Mouse (Mus musculus) limb, embryonic 12.5 days (tissue): ENCODE results near the gene Dazap1. TPM values are rescaled to one million over a fixed set of nuclear protein-coding genes. Genes with fewer than 3 reads are reported as not detected.

Experiments
- ATAC-seq: fragments of 200-750 bp; cut with Nextera tagmentation; 2 replicates; pipeline ENCODE4 v1.8.0; 2017; ENCODE audit warnings: low read depth, moderate TSS enrichment; ENCODE audit not compliant: insufficient number of reproducible peaks, insufficient read depth, low FRiP score, low TSS enrichment
- H3K27ac ChIP-seq: fragments of 300-500 bp; sonication (generic); 2 replicates; pipeline ENCODE4 v1.5.1; 2016; ENCODE audit warnings: mild to moderate bottlenecking, moderate library complexity
- H3K27me3 ChIP-seq: fragments of 300-500 bp; sonication (generic); 2 replicates; pipeline ENCODE4 v1.6.1; 2016; ENCODE audit warnings: mild to moderate bottlenecking, moderate library complexity
- H3K36me3 ChIP-seq: fragments of 300-500 bp; sonication (generic); 2 replicates; pipeline ENCODE4 v1.6.1; 2016; ENCODE audit warnings: mild to moderate bottlenecking, moderate library complexity
- H3K4me1 ChIP-seq: fragments of 300-500 bp; sonication (generic); replicated peaks from 2 replicates; pipeline ENCODE4 v1.6.1; 2016
- H3K4me2 ChIP-seq: fragments of 300-500 bp; sonication (generic); 2 replicates; pipeline ENCODE4 v1.6.1; 2016; ENCODE audit warnings: mild to moderate bottlenecking, moderate library complexity
- H3K4me3 ChIP-seq: fragments of 300-500 bp; sonication (generic); replicated peaks from 2 replicates; pipeline ENCODE4 v1.5.1; 2016; ENCODE audit warnings: mild to moderate bottlenecking
- H3K9ac ChIP-seq: fragments of 300-500 bp; sonication (generic); replicated peaks from 2 replicates; pipeline ENCODE4 v1.6.1; 2016; ENCODE audit warnings: mild to moderate bottlenecking, moderate library complexity
- H3K9me3 ChIP-seq: fragments of 300-500 bp; sonication (generic); 2 replicates; pipeline ENCODE4 v1.6.1; 2016; ENCODE audit warnings: mild to moderate bottlenecking, moderate library complexity
- WGBS: fragments of 180-500 bp; shearing (Covaris S2); methylation state at CpG from one replicate; pipeline ENCODE4 v1.1.7; 2016; 5-methylcytosine and 5-hydroxymethylcytosine counted together
- microRNA-seq: library from miRNA; unstranded; fragments of <30 nt; microRNA quantifications from one replicate; pipeline ENCODE4, GENCODE M21; 2017
- polyA plus RNA-seq: library from polyadenylated mRNA; unstranded; fragments of >200 nt; fragmentation: Nextera tagmentation; extraction: Ambion mirVana; gene quantifications from 2 replicates; pipeline ENCODE4 v1.2.1, GENCODE M21; 2016

The Dazap1 gene
- polyA plus RNA-seq, 1 experiment from 2014 or later = 71.0 TPM

DNA sequence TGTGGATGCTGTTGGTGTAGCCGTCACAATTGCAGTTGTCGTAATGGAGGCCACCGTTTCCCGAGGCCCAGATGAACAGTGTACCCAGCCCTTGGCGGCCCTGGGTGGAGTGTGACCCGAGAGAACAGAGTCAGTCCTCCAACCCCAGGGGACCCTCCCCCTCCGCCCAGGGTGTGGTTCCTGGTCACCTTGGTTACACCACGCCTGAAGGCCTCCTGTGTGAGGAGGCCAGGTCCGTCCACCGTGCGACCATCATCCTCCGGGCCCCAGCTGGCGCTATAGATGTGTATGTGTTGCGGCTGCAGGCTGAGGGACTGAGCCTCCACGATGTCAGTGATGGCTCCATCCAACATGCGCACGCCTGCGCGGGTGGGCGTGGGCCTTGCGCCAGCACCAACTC is 63.8 kb downstream of the Dazap1 start:
- no peak for ATAC-seq
- H3K4me1 ChIP-seq = peaks cover 33% of the 10 kb centered on the region
- H3K4me2 ChIP-seq = no peak overlapping the region
- no peaks in the 10 kb centered on the region for H3K9me3 ChIP-seq
- WGBS = 79% methylated on average over 21 of the region's 21 CpGs
- H3K27ac ChIP-seq = no peak overlapping the region
- H3K9ac ChIP-seq = no peak overlapping the region
- H3K36me3 ChIP-seq = no peaks in the 10 kb centered on the region
- H3K27me3 ChIP-seq = peaks cover 25% of the 10 kb centered on the region
- H3K4me3 ChIP-seq = no peak overlapping the region

DNA sequence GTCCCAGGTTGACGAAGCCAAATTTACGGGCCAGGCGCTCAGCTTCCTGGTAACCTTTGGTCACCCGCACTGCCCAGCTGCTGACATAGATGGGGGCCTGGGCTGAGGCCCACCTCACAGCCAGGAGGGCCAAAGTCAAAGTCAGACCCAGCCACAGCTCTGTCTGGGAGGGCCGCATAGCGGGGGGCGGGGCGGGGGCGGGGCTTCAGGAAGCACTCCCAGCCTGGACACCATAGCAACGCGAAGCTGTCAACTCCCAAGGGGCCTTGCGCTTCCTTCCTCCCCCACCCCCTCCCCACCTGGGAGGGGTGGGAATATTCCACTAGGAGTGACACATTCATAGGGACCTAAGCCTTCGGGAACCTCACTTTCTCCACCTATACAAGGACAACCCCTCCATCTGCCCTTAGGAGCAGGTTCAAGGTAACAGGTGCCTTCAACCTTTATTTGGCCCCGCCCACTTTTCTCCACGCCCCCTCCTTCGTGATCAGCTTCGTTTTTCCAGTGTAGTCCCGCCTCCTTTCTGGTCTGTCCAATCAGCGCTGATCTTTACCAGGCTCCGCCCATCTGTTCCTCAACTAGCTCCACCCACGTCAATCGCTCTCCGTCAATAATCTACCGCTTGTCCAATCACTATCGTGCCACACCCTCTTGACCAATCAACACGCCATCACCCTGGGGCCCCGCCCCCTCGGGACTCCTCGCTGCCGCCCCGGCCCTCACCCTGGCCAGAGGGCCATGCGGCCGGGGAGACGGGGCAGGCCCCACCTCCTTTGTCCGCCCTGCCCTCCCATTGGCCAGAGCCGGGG is 68.2 kb downstream of the Dazap1 start, which contains the start of the genes Pcsk4 and Reep6:
Gene Pcsk4 (minus strand): TSS at position 226 of the 809 bp plus-strand sequence.
Gene Reep6 (plus strand): TSS at position 681 of the 809 bp plus-strand sequence.
- Histone ChIP-seq H3K4me2 (peak within 1 kb of the TSS; percentile 85), H3K4me3 (peak within 1 kb of the TSS; percentile 50), H3K27ac (no peak within 1 kb of the TSS), H3K9ac (peak within 1 kb of the TSS; percentile 57), H3K9me3 (no peaks in the 10 kb centered on the region), H3K4me1 (peaks cover 22% of the 10 kb centered on the region), H3K27me3 (peaks cover 56% of the 10 kb centered on the region), H3K36me3 (no peaks in the 10 kb centered on the region)
- 5% methylated on average over 36 of the region's 36 CpGs for WGBS
- peak; percentile 89 for ATAC-seq

DNA sequence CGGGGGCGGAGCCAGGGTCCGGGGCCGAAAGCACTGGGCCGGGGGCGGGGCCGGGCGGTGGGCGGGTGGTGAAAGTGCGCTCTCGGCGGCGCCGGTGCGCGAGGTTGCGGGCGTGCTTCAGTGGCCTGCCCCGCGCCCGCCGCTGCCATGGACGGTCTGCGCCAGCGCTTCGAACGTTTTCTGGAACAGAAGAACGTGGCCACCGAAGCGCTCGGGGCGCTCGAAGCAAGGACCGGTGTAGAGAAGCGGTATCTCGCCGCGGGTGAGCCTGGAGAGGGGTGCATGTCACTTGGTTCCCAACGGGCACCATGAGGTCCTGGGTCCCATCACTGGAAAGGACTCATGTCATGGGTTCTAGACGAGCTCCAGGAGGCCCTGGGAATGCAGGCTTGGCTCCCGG is 68.8 kb downstream of the Dazap1 start:
- H3K9ac ChIP-seq = peak overlapping the region; percentile 57
- peaks cover 22% of the 10 kb centered on the region for H3K4me1 ChIP-seq
- peak overlapping the region; percentile 50 for H3K4me3 ChIP-seq
- H3K27me3 ChIP-seq = peaks cover 54% of the 10 kb centered on the region
- no peak overlapping the region for H3K27ac ChIP-seq
- H3K9me3 ChIP-seq = no peaks in the 10 kb centered on the region
- peak overlapping the region; percentile 85 for H3K4me2 ChIP-seq
- WGBS = 2% methylated on average over 41 of the region's 41 CpGs
- H3K36me3 ChIP-seq = no peaks in the 10 kb centered on the region
- ATAC-seq = no peak; the same call in 1 of the 2 replicates

DNA sequence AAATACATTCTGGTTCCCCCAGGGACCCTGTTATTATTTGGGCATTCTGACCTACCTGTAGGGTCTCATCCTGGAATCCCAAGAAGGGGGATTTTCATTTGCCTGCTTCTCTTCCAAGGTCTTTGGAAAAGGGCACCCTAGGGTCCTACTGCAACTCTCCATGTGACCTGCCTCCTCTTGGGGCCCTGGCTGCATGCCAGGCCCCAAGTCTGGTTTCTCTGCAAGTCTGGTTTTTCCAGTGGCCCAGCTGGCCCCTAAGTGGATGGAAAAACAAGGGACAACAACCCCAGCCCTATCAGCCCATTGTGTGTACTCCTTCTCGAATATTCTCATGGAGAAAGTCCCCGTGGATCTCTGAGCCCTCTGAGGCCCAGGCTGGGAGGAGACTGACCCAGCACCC is 69.6 kb downstream of the Dazap1 start:
- H3K9ac ChIP-seq = no peak overlapping the region
- peaks cover 55% of the 10 kb centered on the region for H3K27me3 ChIP-seq
- no peak overlapping the region for H3K27ac ChIP-seq
- peak overlapping the region; percentile 85 for H3K4me2 ChIP-seq
- 80% methylated on average over 2 of the region's 2 CpGs for WGBS
- no peak overlapping the region for H3K4me3 ChIP-seq
- no peaks in the 10 kb centered on the region for H3K9me3 ChIP-seq
- no peaks in the 10 kb centered on the region for H3K36me3 ChIP-seq
- ATAC-seq = no peak
- peaks cover 22% of the 10 kb centered on the region for H3K4me1 ChIP-seq

DNA sequence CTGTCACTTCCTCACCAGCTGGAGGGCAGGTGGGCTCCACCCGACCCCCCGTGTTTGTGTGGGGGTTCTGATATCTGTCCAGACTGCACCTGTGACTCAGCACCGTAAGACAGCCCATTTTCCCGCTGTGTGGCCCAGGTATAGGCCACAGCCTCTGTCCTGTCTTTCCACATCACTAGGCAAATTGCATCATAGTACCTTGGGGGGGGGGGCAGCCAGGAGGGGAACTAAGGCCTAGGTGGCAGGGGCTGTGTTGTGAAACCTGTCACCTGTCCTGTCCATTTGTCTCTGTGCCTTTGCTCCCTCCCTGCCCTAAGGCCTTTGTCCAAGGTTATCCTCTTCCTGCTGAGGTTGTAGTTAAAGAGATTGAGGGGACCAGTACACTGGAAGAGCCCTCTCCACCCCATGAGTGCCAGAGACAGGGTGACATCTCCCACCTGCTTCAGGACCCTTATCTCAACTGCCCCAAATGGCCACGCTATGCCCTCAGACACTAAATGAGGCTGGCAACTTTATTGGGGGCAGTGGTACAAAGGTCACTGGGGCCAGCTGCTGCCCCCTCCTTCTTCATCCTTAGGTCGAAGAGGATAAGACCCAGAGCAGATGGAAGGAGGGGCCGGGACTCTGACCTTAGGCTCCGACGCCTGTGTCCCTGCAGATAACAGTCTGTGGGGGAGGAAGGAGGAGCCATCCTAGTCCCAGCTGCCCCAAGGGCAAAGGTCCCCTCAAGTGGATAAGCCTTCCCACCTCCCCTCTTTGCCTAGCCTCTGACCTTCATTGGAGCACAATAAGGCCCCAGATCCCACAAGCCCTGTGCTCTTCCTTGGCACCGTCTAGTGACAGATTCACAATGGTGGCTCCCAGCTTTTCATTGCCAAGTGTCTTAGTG is 70.6 kb downstream of the Dazap1 start:
- Histone ChIP-seq H3K9me3 (no peaks in the 10 kb centered on the region), H3K27ac (no peak overlapping the region), H3K4me1 (peaks cover 22% of the 10 kb centered on the region), H3K27me3 (peaks cover 55% of the 10 kb centered on the region), H3K9ac (no peak overlapping the region), H3K4me2 (no peak overlapping the region), H3K4me3 (no peak overlapping the region), H3K36me3 (no peaks in the 10 kb centered on the region)
- WGBS = 53% methylated on average over 10 of the region's 10 CpGs
- no peak for ATAC-seq

DNA sequence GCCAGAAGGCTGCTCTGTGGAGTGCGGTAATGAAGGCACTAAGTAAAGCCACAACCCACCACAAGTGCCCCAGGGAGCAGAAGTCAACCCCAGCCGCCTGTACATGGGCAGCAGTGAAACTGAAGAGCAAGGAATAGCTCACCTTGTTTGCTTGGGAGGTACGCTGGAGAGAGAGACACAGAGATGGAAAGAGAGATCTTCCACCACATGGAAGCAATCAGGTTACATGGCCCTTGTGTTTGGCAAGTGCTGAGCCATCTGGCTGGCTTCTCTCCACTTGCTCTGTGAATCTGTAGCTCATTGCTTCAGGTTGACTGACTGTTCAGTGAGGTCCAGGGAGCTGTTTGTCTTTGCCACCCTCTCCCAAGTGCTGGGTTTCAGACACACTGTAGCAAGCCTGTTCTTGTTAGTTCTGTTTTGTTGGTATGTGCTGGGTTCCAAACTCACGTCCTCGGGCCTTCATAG is 71.3 kb downstream of the Dazap1 start:
- Histone ChIP-seq H3K27ac (no peak overlapping the region), H3K9ac (no peak overlapping the region), H3K4me1 (peaks cover 22% of the 10 kb centered on the region), H3K4me2 (no peak overlapping the region), H3K4me3 (no peak overlapping the region), H3K36me3 (no peaks in the 10 kb centered on the region), H3K27me3 (peaks cover 55% of the 10 kb centered on the region), H3K9me3 (no peaks in the 10 kb centered on the region)
- no peak for ATAC-seq
- WGBS = 72% methylated on average over 5 of the region's 5 CpGs

DNA sequence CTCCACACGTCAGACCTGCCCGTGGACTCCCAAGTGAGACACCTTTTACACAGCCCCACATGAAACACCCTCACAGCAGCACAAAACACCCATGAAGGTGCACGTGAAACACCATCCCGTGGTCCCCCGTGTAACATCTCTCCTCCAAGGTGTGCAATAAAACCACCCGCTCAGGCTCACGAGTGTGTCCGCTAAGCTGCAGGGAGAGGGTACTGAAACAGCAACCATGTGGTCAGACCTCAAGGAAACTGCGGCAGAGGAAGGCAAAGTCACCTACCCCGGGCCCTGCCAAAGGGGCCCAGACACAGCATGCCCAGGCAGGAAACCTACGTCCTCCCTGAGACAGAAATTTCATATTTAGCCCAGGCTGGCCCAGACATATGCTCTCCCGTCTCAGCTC is 75.0 kb downstream of the Dazap1 start:
- peaks cover 59% of the 10 kb centered on the region for H3K27me3 ChIP-seq

More for the DNA sequence above, 75.0 kb downstream of the Dazap1 start:
- no peaks in the 10 kb centered on the region for H3K36me3 ChIP-seq
- H3K4me1 ChIP-seq = peaks cover 6% of the 10 kb centered on the region; the same call in 1 of the 2 replicates
- H3K27ac ChIP-seq = no peak overlapping the region
- no peak overlapping the region for H3K4me2 ChIP-seq
- ATAC-seq = no peak
- H3K9me3 ChIP-seq = no peaks in the 10 kb centered on the region
- no peak overlapping the region for H3K4me3 ChIP-seq
- H3K9ac ChIP-seq = no peak overlapping the region
- WGBS = 83% methylated on average over 12 of the region's 12 CpGs

Small RNA genes within 50 kb of the gene (microRNA-seq; reads per million reads assigned to microRNA genes)
- not detected for gene Mir6911

Other genes starting within 250 kb of the Dazap1 start
- 12.5 and 12.6 TPM in 2 replicates for gene Arhgap45, start 244.8 kb upstream of the Dazap1 start, polyA plus RNA-seq
- 241 and 251 TPM in 2 replicates for gene Polr2e, start 221.7 kb upstream of the Dazap1 start, polyA plus RNA-seq
- 463 and 494 TPM in 2 replicates for gene Gpx4, start 214.3 kb upstream of the Dazap1 start, polyA plus RNA-seq
- 13.9 and 14.4 TPM in 2 replicates for gene Sbno2, start 155.9 kb upstream of the Dazap1 start, polyA plus RNA-seq
- 16.1 and 18.1 TPM in 2 replicates for gene Stk11, start 145.7 kb upstream of the Dazap1 start, polyA plus RNA-seq
- gene Atp5d, start 122.9 kb upstream of the Dazap1 start, polyA plus RNA-seq = 460 and 465 TPM in 2 replicates
- gene Cbarp, start 120.7 kb upstream of the Dazap1 start, polyA plus RNA-seq = 4.9 and 5.6 TPM in 2 replicates
- 30.6 and 38.0 TPM in 2 replicates for gene Midn, start 113.2 kb upstream of the Dazap1 start, polyA plus RNA-seq
- gene Cirbp, start 95.5 kb upstream of the Dazap1 start, polyA plus RNA-seq = 166 and 175 TPM in 2 replicates
- 9.1 and 9.5 TPM in 2 replicates for gene 1600002K03Rik, start 88.5 kb upstream of the Dazap1 start, polyA plus RNA-seq
- 60.3 and 62.2 TPM in 2 replicates for gene Efna2, start 82.0 kb upstream of the Dazap1 start, polyA plus RNA-seq
- 103 and 112 TPM in 2 replicates for gene Mum1, start 35.1 kb upstream of the Dazap1 start, polyA plus RNA-seq
- 258 and 278 TPM in 2 replicates for gene Ndufs7, start 12.4 kb upstream of the Dazap1 start, polyA plus RNA-seq
- gene Gamt, start 474 bp upstream of the Dazap1 start, polyA plus RNA-seq = 30.7 and 31.9 TPM in 2 replicates
- 926 and 930 TPM in 2 replicates for gene Rps15, start 31.0 kb downstream of the Dazap1 start, polyA plus RNA-seq
- gene Apc2, start 34.5 kb downstream of the Dazap1 start, polyA plus RNA-seq = 4.7 and 5.3 TPM in 2 replicates
- 48.1 and 50.5 TPM in 2 replicates for gene 2310011J03Rik, start 59.1 kb downstream of the Dazap1 start, polyA plus RNA-seq
- 6.3 and 6.6 TPM in 2 replicates for gene Pcsk4, start 68.0 kb downstream of the Dazap1 start, polyA plus RNA-seq
- 4.1 and 4.6 TPM in 2 replicates for gene Reep6, start 68.5 kb downstream of the Dazap1 start, polyA plus RNA-seq
- 0.70 and 0.88 TPM in 2 replicates for gene Adamtsl5, start 86.9 kb downstream of the Dazap1 start, polyA plus RNA-seq
- gene Plk5, start 95.0 kb downstream of the Dazap1 start, polyA plus RNA-seq = 1.2 and 1.3 TPM in 2 replicates
- 12.5 and 15.2 TPM in 2 replicates for gene Mex3d, start 126.2 kb downstream of the Dazap1 start, polyA plus RNA-seq
- 361 and 364 TPM in 2 replicates for gene Mbd3, start 138.1 kb downstream of the Dazap1 start, polyA plus RNA-seq
- 416 and 437 TPM in 2 replicates for gene Uqcr11, start 145.3 kb downstream of the Dazap1 start, polyA plus RNA-seq
- gene Tcf3, start 172.2 kb downstream of the Dazap1 start, polyA plus RNA-seq = 247 and 274 TPM in 2 replicates
- not detected in 2 replicates for gene Onecut3, start 233.3 kb downstream of the Dazap1 start, polyA plus RNA-seq